Mouse (Mus musculus): ENCODE results near the gene Fzd9.
"Not testable (repeated sequence)": the region's sequence is repeated elsewhere in the genome, so short reads cannot be mapped to it uniquely, and the experiment has no call there.

DNA sequence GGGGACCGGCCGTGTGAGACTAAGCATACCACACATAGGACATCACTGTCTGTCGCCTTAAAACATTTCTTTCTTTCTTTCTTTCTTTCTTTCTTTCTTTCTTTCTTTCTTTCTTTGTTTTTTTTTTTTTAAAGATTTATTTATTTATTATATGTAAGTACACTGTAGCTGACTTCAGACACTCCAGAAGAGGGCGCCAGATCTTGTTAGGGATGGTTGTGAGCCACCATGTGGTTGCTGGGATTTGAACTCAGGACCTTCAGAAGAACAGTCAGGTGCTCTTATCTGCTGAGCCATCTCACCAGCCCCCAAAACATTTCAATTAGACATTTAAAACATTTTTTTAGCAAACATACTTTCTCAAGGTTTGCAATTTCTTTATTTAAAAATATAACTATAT, 25.2 kb downstream of the Fzd9 start:
- TF ChIP-seq EP300 (IDR thresholded peaks at IDR 0.05; ENCODE audit: insufficient read depth, low read depth, low read length); CTCF (IDR thresholded peaks at IDR 0.05; ENCODE audit: low read depth, low read length); POLR2A (IDR thresholded peaks at IDR 0.05; ENCODE audit: insufficient read depth, low read length): not testable (repeated sequence)

All from ES-Bruce4 (cell line).